Mouse (Mus musculus): Measurements from ENCODE around the gene Rybp. TPM values are rescaled to one million over a fixed set of nuclear protein-coding genes. Genes with fewer than 3 reads are reported as not detected.

Gene Rybp
- polyA plus RNA-seq, 1 experiment from 2014 or later: 25.3 TPM

GRCm38 (mm10) chr6:100185524-100185923 is 101.8 kb downstream of the Rybp start:
- Histone ChIP-seq H3K4me2 (replicated peaks) (no peak overlapping the region), H3K27me3 (peaks cover 17% of the 10 kb centered on the region), H3K9me3 (no peaks in the 10 kb centered on the region), H3K4me3 (no peak overlapping the region), H3K36me3 (no peaks in the 10 kb centered on the region), H3K9ac (no peak overlapping the region), H3K27ac (no peak overlapping the region), H3K4me1 (peaks cover 4% of the 10 kb centered on the region; the same call in 1 of the 2 replicates)
- 0% methylated on average over 1 of the region's 1 CpGs for WGBS
- no peak for ATAC-seq (ENCODE audit: insufficient number of reproducible peaks, insufficient read depth, low FRiP score, low TSS enrichment)

- no peaks in the 10 kb centered on the region for H3K9me3 ChIP-seq
- H3K27ac ChIP-seq: no peak overlapping the region
- H3K4me1 ChIP-seq: peaks cover 4% of the 10 kb centered on the region; the same call in 1 of the 2 replicates
- no peak overlapping the region for H3K4me2 ChIP-seq (replicated peaks)
- H3K27me3 ChIP-seq: peaks cover 13% of the 10 kb centered on the region
- H3K4me3 ChIP-seq: no peak overlapping the region
- ATAC-seq (ENCODE audit: insufficient number of reproducible peaks, insufficient read depth, low FRiP score, low TSS enrichment): no peak
- 85% methylated on average over 3 of the region's 3 CpGs for WGBS
- no peaks in the 10 kb centered on the region for H3K36me3 ChIP-seq
- no peak overlapping the region for H3K9ac ChIP-seq
Measured at GRCm38 (mm10) chr6:100183344-100183743, 103.9 kb downstream of the Rybp start.

GRCm38 (mm10) chr6:100180883-100181262 is 106.4 kb downstream of the Rybp start:
- Histone ChIP-seq H3K9me3 (no peaks in the 10 kb centered on the region), H3K36me3 (no peaks in the 10 kb centered on the region), H3K4me3 (no peak overlapping the region), H3K9ac (no peak overlapping the region), H3K27ac (no peak overlapping the region), H3K27me3 (peaks cover 4% of the 10 kb centered on the region; the same call in 1 of the 2 replicates), H3K4me1 (0 out of 2 replicates have a peak, but pooled peaks cover 4% of the 10 kb centered on the region), H3K4me2 (replicated peaks) (no peak overlapping the region)
- WGBS: 23% methylated on average over 4 of the region's 4 CpGs
- no peak for ATAC-seq (ENCODE audit: insufficient number of reproducible peaks, insufficient read depth, low FRiP score, low TSS enrichment)

GRCm38 (mm10) chr6:100180213-100180882 is 106.9 kb downstream of the Rybp start:
- H3K4me3 ChIP-seq: no peak overlapping the region
- no peak overlapping the region for H3K9ac ChIP-seq
- no peak overlapping the region for H3K27ac ChIP-seq
- WGBS: 81% methylated on average over 4 of the region's 4 CpGs
- H3K4me1 ChIP-seq: 0 out of 2 replicates have a peak, but pooled peaks cover under 1% of the 10 kb centered on the region
- no peaks in the 10 kb centered on the region for H3K9me3 ChIP-seq
- H3K4me2 ChIP-seq (replicated peaks): no peak overlapping the region
- no peaks in the 10 kb centered on the region for H3K36me3 ChIP-seq
- H3K27me3 ChIP-seq: 0 out of 2 replicates have a peak, but pooled peaks cover under 1% of the 10 kb centered on the region
- no peak for ATAC-seq (ENCODE audit: insufficient number of reproducible peaks, insufficient read depth, low FRiP score, low TSS enrichment)

GRCm38 (mm10) chr6:100178830-100179229 is 108.5 kb downstream of the Rybp start:
- H3K9me3 ChIP-seq: no peaks in the 10 kb centered on the region
- no peak overlapping the region for H3K4me3 ChIP-seq
- H3K27ac ChIP-seq: no peak overlapping the region
- no peak overlapping the region for H3K9ac ChIP-seq
- ATAC-seq (ENCODE audit: insufficient number of reproducible peaks, insufficient read depth, low FRiP score, low TSS enrichment): no peak
- no peaks in the 10 kb centered on the region for H3K36me3 ChIP-seq
- 71% methylated on average over 3 of the region's 3 CpGs for WGBS
- no peaks in the 10 kb centered on the region for H3K4me1 ChIP-seq
- H3K4me2 ChIP-seq (replicated peaks): no peak overlapping the region
- no peaks in the 10 kb centered on the region for H3K27me3 ChIP-seq
